Mouse (Mus musculus) hindbrain, embryonic 16.5 days (tissue): ENCODE results near the gene Ube2z. TPM values are rescaled to one million over a fixed set of nuclear protein-coding genes. Genes with fewer than 3 reads are reported as not detected.

Experiments used
- ATAC-seq: fragments of 200-750 bp; cut with Nextera tagmentation; 2 replicates; pipeline ENCODE4 v1.8.0; 2017; ENCODE audit warnings: moderate TSS enrichment, moderate library complexity
- H3K27ac ChIP-seq: fragments of 300-500 bp; sonication (generic); 2 replicates; pipeline ENCODE4 v1.5.1; 2014; ENCODE audit warnings: low read depth, mild to moderate bottlenecking, control low read depth, low read length, moderate library complexity
- H3K27me3 ChIP-seq: fragments of 300-500 bp; sonication (generic); replicated peaks from 2 replicates; pipeline ENCODE4 v1.6.1; 2014; ENCODE audit warnings: low read length; ENCODE audit not compliant: control insufficient read depth, insufficient read depth
- H3K36me3 ChIP-seq: fragments of 300-500 bp; sonication (generic); 2 replicates; pipeline ENCODE4 v1.6.1; 2014; ENCODE audit warnings: mild to moderate bottlenecking, low read length, moderate library complexity, mixed read lengths; ENCODE audit not compliant: control insufficient read depth, insufficient read depth
- H3K4me1 ChIP-seq: fragments of 300-500 bp; sonication (generic); 2 replicates; pipeline ENCODE4 v1.6.1; 2014; ENCODE audit warnings: low read depth, low read length; ENCODE audit not compliant: control insufficient read depth, insufficient read depth
- H3K4me2 ChIP-seq: fragments of 300-500 bp; sonication (generic); 2 replicates; pipeline ENCODE4 v1.6.1; 2014; ENCODE audit warnings: mild to moderate bottlenecking, low read length, control low read depth, moderate library complexity
- H3K4me3 ChIP-seq: fragments of 300-500 bp; sonication (generic); 2 replicates; pipeline ENCODE4 v1.5.1; 2014; ENCODE audit warnings: mild to moderate bottlenecking, low read length, control low read depth, moderate library complexity
- H3K9ac ChIP-seq: fragments of 300-500 bp; sonication (generic); 2 replicates; pipeline ENCODE4 v1.6.1; 2014; ENCODE audit warnings: low read depth, mild to moderate bottlenecking, control low read depth, low read length, moderate library complexity
- H3K9me3 ChIP-seq: fragments of 300-500 bp; sonication (generic); 2 replicates; pipeline ENCODE4 v1.6.1; 2014; ENCODE audit warnings: mild to moderate bottlenecking, low read length, moderate library complexity; ENCODE audit not compliant: control insufficient read depth
- WGBS: fragments of 180-500 bp; shearing (Covaris S2); extraction: QIAGEN DNeasy Blood & Tissue Kit; methylation state at CpG from one replicate; pipeline ENCODE4 v1.1.7; 2014; 5-methylcytosine and 5-hydroxymethylcytosine counted together
- polyA plus RNA-seq: library from polyadenylated mRNA; unstranded; fragments of >200 nt; fragmentation: Nextera tagmentation; extraction: Ambion mirVana; gene quantifications from 2 replicates; pipeline ENCODE4 v1.2.1, GENCODE M21; 2015

The Ube2z gene
- polyA plus RNA-seq, 1 experiment from 2014 or later, result 37.5 TPM

GRCm38 (mm10) chr11:96005403-96006271, 59.6 kb downstream of the Ube2z start, which contains the start of gene Igf2bp1:
TSS of gene Igf2bp1 (minus strand) at chr11:96005940.
- Histone ChIP-seq H3K4me1 (peaks cover 9% of the 10 kb centered on the region), H3K27me3 (no peaks in the 10 kb centered on the region)

GRCm38 (mm10) chr11:96004793-96005402, 60.3 kb downstream of the Ube2z start:
- Histone ChIP-seq H3K36me3 (no peaks in the 10 kb centered on the region), H3K27me3 (no peaks in the 10 kb centered on the region), H3K27ac (peak overlapping the region; percentile 81), H3K4me3 (peak overlapping the region; percentile 51), H3K9me3 (no peaks in the 10 kb centered on the region), H3K9ac (peak overlapping the region; percentile 74), H3K4me2 (peak overlapping the region; percentile 88), H3K4me1 (peaks cover 9% of the 10 kb centered on the region)
- under 1% methylated on average over 39 of the region's 57 CpGs for WGBS
- peak; percentile 34; the same call in 1 of the 2 replicates for ATAC-seq

More at GRCm38 (mm10) chr11:96005403-96006271, 59.6 kb downstream of the Ube2z start, which contains the start of gene Igf2bp1:
- H3K27ac ChIP-seq, result peak within 1 kb of the TSS; percentile 81
- WGBS, result under 1% methylated on average over 68 of the region's 74 CpGs
- 0 out of 2 replicates have a peak, but pooled peaks have one; percentile 41 for ATAC-seq
- no peaks in the 10 kb centered on the region for H3K9me3 ChIP-seq
- H3K4me2 ChIP-seq, result peak within 1 kb of the TSS; percentile 88
- peak within 1 kb of the TSS; percentile 51 for H3K4me3 ChIP-seq
- H3K9ac ChIP-seq, result peak within 1 kb of the TSS; percentile 74
- H3K36me3 ChIP-seq, result no peaks in the 10 kb centered on the region

GRCm38 (mm10) chr11:96003969-96004792, 61.0 kb downstream of the Ube2z start:
- 0 out of 2 replicates have a peak, but pooled peaks have one; percentile 6 for ATAC-seq
- no peaks in the 10 kb centered on the region for H3K27me3 ChIP-seq
- H3K4me2 ChIP-seq, result peak overlapping the region; percentile 88
- peak overlapping the region; percentile 81 for H3K27ac ChIP-seq
- peak overlapping the region; percentile 74 for H3K9ac ChIP-seq
- H3K4me3 ChIP-seq, result peak overlapping the region; percentile 51
- H3K36me3 ChIP-seq, result no peaks in the 10 kb centered on the region
- WGBS, result under 1% methylated on average over 32 of the region's 32 CpGs
- H3K4me1 ChIP-seq, result peaks cover 9% of the 10 kb centered on the region
- H3K9me3 ChIP-seq, result no peaks in the 10 kb centered on the region

- peak overlapping the region; percentile 27 for H3K4me3 ChIP-seq
- no peak overlapping the region for H3K27ac ChIP-seq
- H3K9ac ChIP-seq, result peak overlapping the region; percentile 43; the same call in 1 of the 2 replicates
- no peak for ATAC-seq
- no peaks in the 10 kb centered on the region for H3K36me3 ChIP-seq
- H3K27me3 ChIP-seq, result no peaks in the 10 kb centered on the region
- no peaks in the 10 kb centered on the region for H3K9me3 ChIP-seq
- H3K4me2 ChIP-seq, result peak overlapping the region; percentile 88
- WGBS, result 4% methylated on average over 12 of the region's 12 CpGs
- H3K4me1 ChIP-seq, result peaks cover 9% of the 10 kb centered on the region
Observed at GRCm38 (mm10) chr11:96003100-96003900, 61.9 kb downstream of the Ube2z start.

Other genes starting within 250 kb of the Ube2z start
- 0.54 TPM in 1 of 2 replicates, not detected in the other for gene Phospho1, start 240.9 kb downstream of the Ube2z start, polyA plus RNA-seq
- 3.7 and 3.9 TPM in 2 replicates for gene Gngt2, start 228.2 kb downstream of the Ube2z start, polyA plus RNA-seq
- 2.4 and 2.6 TPM in 2 replicates for gene Abi3, start 222.9 kb downstream of the Ube2z start, polyA plus RNA-seq
- gene B4galnt2, start 150.5 kb downstream of the Ube2z start, polyA plus RNA-seq, result 0.09 TPM in 1 of 2 replicates, not detected in the other
- gene Igf2bp1, start 59.4 kb downstream of the Ube2z start, polyA plus RNA-seq, result 6.1 and 11.3 TPM in 2 replicates
- gene Gip, start 40.8 kb downstream of the Ube2z start, polyA plus RNA-seq, result not detected in 2 replicates
- 120 and 132 TPM in 2 replicates for gene Snf8, start 30.5 kb downstream of the Ube2z start, polyA plus RNA-seq
- gene Atp5g1, start 10.3 kb upstream of the Ube2z start, polyA plus RNA-seq, result 787 and 865 TPM in 2 replicates
- gene Calcoco2, start 46.6 kb upstream of the Ube2z start, polyA plus RNA-seq, result not detected in 2 replicates
- gene Ttll6, start 68.4 kb upstream of the Ube2z start, polyA plus RNA-seq, result 0.27 and 0.36 TPM in 2 replicates
- not detected in 2 replicates for gene Hoxb13, start 128.9 kb upstream of the Ube2z start, polyA plus RNA-seq
- 1.4 and 5.2 TPM in 2 replicates for gene Hoxb9, start 206.1 kb upstream of the Ube2z start, polyA plus RNA-seq
- 15.1 and 15.9 TPM in 2 replicates for gene Hoxb8, start 216.5 kb upstream of the Ube2z start, polyA plus RNA-seq
- gene Hoxb7, start 221.2 kb upstream of the Ube2z start, polyA plus RNA-seq, result 29.3 and 33.1 TPM in 2 replicates
- 49.9 and 53.3 TPM in 2 replicates for gene Hoxb6, start 227.1 kb upstream of the Ube2z start, polyA plus RNA-seq
- 120 and 133 TPM in 2 replicates for gene Hoxb5, start 237.9 kb upstream of the Ube2z start, polyA plus RNA-seq